Mouse (Mus musculus) liver, embryonic 14.5 days (tissue): ENCODE measurements around the gene Plcb2. TPM values are rescaled to one million over a fixed set of nuclear protein-coding genes. Genes with fewer than 3 reads are reported as not detected.

ENCODE experiments used
- ATAC-seq: fragments of 200-750 bp; cut with Nextera tagmentation; 2 replicates; pipeline ENCODE4 v1.8.0; 2017; ENCODE audit warnings: moderate number of reproducible peaks, mild to moderate bottlenecking, moderate library complexity; ENCODE audit not compliant: insufficient read depth
- DNase-seq, 3 experiments: peaks; one replicate each; pipeline ENCODE4 v3.0.0-alpha.2; 2012 to 2013; ENCODE audit warnings: low read depth in 3 of 3, low spot score in 3 of 3
- H3K27ac ChIP-seq: fragments of 300-500 bp; sonication (generic); 2 replicates; pipeline ENCODE4 v1.5.1; 2014; ENCODE audit warnings: moderate library complexity, mild to moderate bottlenecking, control low read depth, inconsistent platforms
- H3K27me3 ChIP-seq: fragments of 300-500 bp; sonication (generic); 2 replicates; pipeline ENCODE4 v1.6.1; 2014; ENCODE audit warnings: mild to moderate bottlenecking, low read length, moderate library complexity; ENCODE audit not compliant: control insufficient read depth, insufficient read depth
- H3K36me3 ChIP-seq: fragments of 300-500 bp; sonication (generic); replicated peaks from 2 replicates; pipeline ENCODE4 v1.6.1; 2014; ENCODE audit warnings: low read depth; ENCODE audit not compliant: control insufficient read depth, insufficient read depth
- H3K4me1 ChIP-seq, 2 experiments: fragments of 200-500 bp in 1 of 2; fragments of 300-500 bp in 1 of 2; sonication (generic) in 1 of 2; replicated peaks; 2 replicates each; pipeline ENCODE4 v1.6.1; 2012 to 2014; ENCODE audit warnings: antibody characterized with exemption in 1 of 2, inconsistent platforms in 1 of 2, low read length in 1 of 2; ENCODE audit not compliant: control insufficient read depth in 2 of 2, insufficient read depth in 2 of 2
- H3K4me2 ChIP-seq: fragments of 300-500 bp; sonication (generic); 2 replicates; pipeline ENCODE4 v1.6.1; 2014; ENCODE audit warnings: low read depth, mild to moderate bottlenecking, control low read depth, moderate library complexity
- H3K4me3 ChIP-seq, 2 experiments: fragments of 200-500 bp in 1 of 2; fragments of 300-500 bp in 1 of 2; sonication (generic) in 1 of 2; 2 replicates each; pipeline ENCODE4 v1.5.1; 2012 to 2014; ENCODE audit warnings: low read depth in 2 of 2, low read length in 2 of 2, mild to moderate bottlenecking in 2 of 2, control low read depth in 1 of 2, inconsistent platforms in 1 of 2, moderate library complexity in 1 of 2; ENCODE audit not compliant: insufficient read depth in 1 of 2
- H3K9ac ChIP-seq: fragments of 300-500 bp; sonication (generic); replicated peaks from 2 replicates; pipeline ENCODE4 v1.6.1; 2014; ENCODE audit warnings: mild to moderate bottlenecking, control low read depth, moderate library complexity
- H3K9me3 ChIP-seq: fragments of 300-500 bp; sonication (generic); 2 replicates; pipeline ENCODE4 v1.6.1; 2016; ENCODE audit warnings: low read length, mixed read lengths; ENCODE audit not compliant: control insufficient read depth
- CTCF ChIP-seq: IDR thresholded peaks from 2 replicates; pipeline ENCODE4 v1.5.1; 2016; ENCODE audit warnings: antibody characterized with exemption, low read depth, control low read depth
- EP300 ChIP-seq: IDR thresholded peaks from 2 replicates; pipeline ENCODE4 v1.6.1; 2016; ENCODE audit warnings: antibody characterized with exemption, low read depth
- WGBS: fragments of 180-500 bp; shearing (Covaris S2); extraction: QIAGEN DNeasy Blood & Tissue Kit; methylation state at CpG from one replicate; pipeline ENCODE4 v1.1.7; 2014; ENCODE audit not compliant: insufficient replicate concordance; 5-methylcytosine and 5-hydroxymethylcytosine counted together
- polyA plus RNA-seq, 2 experiments: library from polyadenylated mRNA; depleted of rRNA in 1 of 2; stranded (reverse) in 1 of 2; unstranded in 1 of 2; fragments of >200 nt; fragmentation: Nextera tagmentation in 1 of 2; extraction: Ambion mirVana in 1 of 2; gene quantifications; 2 replicates each; pipeline versions ENCODE4 v1.2.1 to v1.2.3; 2012 to 2014

Gene Plcb2
- polyA plus RNA-seq, 2 experiments = 1.5 to 3.1 TPM

DNA sequence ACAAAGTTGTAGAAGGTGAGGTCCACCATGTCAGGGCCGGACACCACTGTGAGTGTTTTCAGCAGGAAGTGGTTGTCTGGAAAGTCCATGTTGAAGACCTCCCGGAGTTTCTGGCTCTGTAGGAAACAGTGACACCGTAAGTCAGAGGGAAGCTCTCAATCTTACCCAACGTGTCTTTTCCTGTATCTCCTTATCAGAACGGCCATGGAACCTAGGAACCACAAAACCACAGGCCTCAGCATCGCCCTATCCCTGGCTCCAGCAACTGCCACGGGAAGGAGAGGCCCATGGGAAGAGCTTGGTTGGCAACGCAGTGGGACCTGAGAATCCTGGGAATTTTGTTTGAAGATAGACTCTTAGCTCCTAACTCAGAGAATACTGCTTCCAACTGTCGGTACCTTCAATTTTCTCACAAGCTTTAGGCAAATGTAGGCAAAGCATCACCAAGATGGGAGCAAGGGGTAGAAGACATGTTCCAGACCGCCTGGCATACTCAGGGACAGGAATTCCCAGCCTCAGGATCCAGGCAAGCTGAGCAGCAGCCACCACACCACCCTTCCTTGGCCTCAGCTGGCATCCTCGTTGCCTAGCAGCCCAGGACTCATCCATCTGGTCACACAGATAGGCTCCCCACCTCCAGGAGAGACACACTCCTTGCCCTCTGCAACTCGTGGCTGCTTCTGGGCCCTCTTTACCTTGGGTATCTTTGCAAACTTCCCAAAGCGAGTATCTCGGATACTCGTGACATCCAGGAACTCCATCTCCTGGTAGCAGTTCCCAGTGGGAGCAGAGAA, 4.3 kb downstream of the Plcb2 start:
- H3K27me3 ChIP-seq = no peaks in the 10 kb centered on the region
- WGBS = 23% methylated on average over 15 of the region's 15 CpGs
- ATAC-seq (peak; percentile 72), DNase-seq (no peak)
- no peaks in the 10 kb centered on the region for H3K36me3 ChIP-seq
- TF ChIP-seq CTCF (no peak), EP300 (no peak)
- H3K27ac ChIP-seq = no peak overlapping the region
- no peak overlapping the region for H3K9ac ChIP-seq
- no peak overlapping the region for H3K4me3 ChIP-seq
- peaks cover 0 to 9% of the 10 kb centered on the region in 2 experiments; a peak in 2 of 4 replicates for H3K4me1 ChIP-seq
- no peaks in the 10 kb centered on the region for H3K9me3 ChIP-seq
- H3K4me2 ChIP-seq = no peak overlapping the region

GRCm38 (mm10) chr2:118716677-118717076, 11.6 kb downstream of the Plcb2 start:
- no peak for ATAC-seq
- DNase-seq = no peak
- no peak overlapping the region for H3K4me3 ChIP-seq
- H3K4me2 ChIP-seq = no peak overlapping the region
- H3K27me3 ChIP-seq = no peaks in the 10 kb centered on the region; the same call in none of the 2 replicates
- WGBS = 61% methylated on average over 5 of the region's 5 CpGs
- H3K9ac ChIP-seq = no peak overlapping the region
- no peaks in the 10 kb centered on the region for H3K9me3 ChIP-seq
- no peak overlapping the region for H3K27ac ChIP-seq
- no peaks in the 10 kb centered on the region for H3K4me1 ChIP-seq
- H3K36me3 ChIP-seq = no peaks in the 10 kb centered on the region
- TF ChIP-seq EP300 = no peak
- TF ChIP-seq CTCF = no peak

DNA sequence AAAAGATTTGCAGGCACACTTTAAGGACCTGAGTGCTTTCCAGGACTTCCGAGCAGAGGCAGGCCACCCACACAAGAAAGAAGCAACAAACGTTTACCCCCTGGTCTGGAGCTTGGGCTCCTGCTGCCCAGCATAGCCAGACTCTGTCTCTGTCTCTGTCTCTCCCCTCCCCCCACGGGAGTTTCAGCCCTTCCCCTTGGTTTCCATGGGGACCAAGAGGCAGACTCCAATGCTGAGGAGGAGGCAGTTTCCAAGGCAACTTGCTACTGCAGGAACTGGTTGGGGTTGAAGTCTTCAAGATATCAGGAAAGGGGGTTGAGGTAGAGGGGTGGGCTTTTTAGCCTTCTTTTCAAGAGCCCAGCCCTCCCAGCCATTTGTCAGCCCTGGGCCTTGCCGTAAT, 14.0 kb downstream of the Plcb2 start:
- Histone ChIP-seq H3K4me2 (no peak overlapping the region), H3K4me1 (no peaks in the 10 kb centered on the region), H3K9me3 (no peaks in the 10 kb centered on the region), H3K36me3 (no peaks in the 10 kb centered on the region), H3K27ac (no peak overlapping the region), H3K27me3 (peaks cover 16% of the 10 kb centered on the region), H3K4me3 (no peak overlapping the region), H3K9ac (no peak overlapping the region)
- no peak for DNase-seq
- no peak for ATAC-seq
- TF ChIP-seq EP300 = no peak
- no peak for TF ChIP-seq CTCF
- WGBS = 57% methylated on average over 4 of the region's 4 CpGs

GRCm38 (mm10) chr2:118713631-118714030, 14.6 kb downstream of the Plcb2 start:
- H3K27me3 ChIP-seq = peaks cover 16% of the 10 kb centered on the region
- no peak for DNase-seq
- H3K36me3 ChIP-seq = no peaks in the 10 kb centered on the region
- 70% methylated on average over 6 of the region's 6 CpGs for WGBS
- no peaks in the 10 kb centered on the region for H3K4me1 ChIP-seq
- ATAC-seq = no peak
- no peak overlapping the region for H3K4me3 ChIP-seq
- H3K4me2 ChIP-seq = no peak overlapping the region
- H3K9me3 ChIP-seq = no peaks in the 10 kb centered on the region
- TF ChIP-seq EP300 (no peak), CTCF (no peak)
- no peak overlapping the region for H3K9ac ChIP-seq
- H3K27ac ChIP-seq = no peak overlapping the region

DNA sequence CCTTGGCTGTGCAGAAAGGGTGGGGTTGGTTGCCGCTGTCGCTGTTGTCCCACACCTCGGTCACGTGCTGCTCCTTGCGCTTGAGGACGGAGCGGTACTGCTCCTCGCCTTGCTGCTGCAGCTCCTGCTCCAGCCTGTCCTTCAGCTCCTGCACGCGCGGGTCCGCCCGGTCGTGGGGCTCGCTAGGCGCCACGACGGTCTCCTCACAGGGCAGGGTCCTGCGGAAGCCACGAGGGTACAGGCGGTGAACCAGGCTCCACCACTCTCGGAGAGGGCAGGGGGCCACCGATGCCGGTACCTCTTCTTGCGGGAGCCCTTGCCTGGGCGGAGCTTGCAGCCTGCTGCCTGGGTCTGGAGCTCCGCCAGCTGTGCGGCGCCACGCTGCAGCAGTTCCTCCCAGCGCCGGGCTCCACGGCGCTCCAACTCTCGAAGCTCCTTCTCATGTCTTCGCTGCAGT, 17.2 kb downstream of the Plcb2 start:
- H3K27ac ChIP-seq = no peak overlapping the region
- H3K4me2 ChIP-seq = peak overlapping the region; percentile 44
- H3K36me3 ChIP-seq = no peaks in the 10 kb centered on the region
- 20% methylated on average over 36 of the region's 36 CpGs for WGBS
- no peak overlapping the region for H3K4me3 ChIP-seq
- 0 out of 2 replicates have a peak, but pooled peaks have one; percentile 20 for ATAC-seq
- no peak overlapping the region for H3K9ac ChIP-seq
- TF ChIP-seq EP300 (no peak), CTCF (no peak)
- peaks cover 35% of the 10 kb centered on the region for H3K27me3 ChIP-seq
- DNase-seq = no peak
- H3K9me3 ChIP-seq = no peaks in the 10 kb centered on the region
- H3K4me1 ChIP-seq = no peaks in the 10 kb centered on the region
